Mouse (Mus musculus) midbrain, postnatal 0 days (tissue): ENCODE measurements at regions not wholly inside any gene's neighbourhood (a gene's known extent, or its start where the extent isn't known, plus 50 kb on each side); places are given as distances from the start of the nearest gene placed in this dataset.

Experiments used
- ATAC-seq: fragments of 200-750 bp; cut with Nextera tagmentation; 2 replicates; pipeline ENCODE4 v1.8.0; 2017; ENCODE audit warnings: moderate number of reproducible peaks, mild to moderate bottlenecking, moderate TSS enrichment, moderate library complexity; ENCODE audit not compliant: low FRiP score
- DNase-seq: peaks from one replicate; pipeline ENCODE4 v3.0.0-alpha.2; 2015; ENCODE audit warnings: low spot score
- H3K27ac ChIP-seq: fragments of 300-500 bp; sonication (generic); 2 replicates; pipeline ENCODE4 v1.5.1; 2014; ENCODE audit warnings: low read depth, mild to moderate bottlenecking, low read length, mixed read lengths
- H3K27me3 ChIP-seq: fragments of 300-500 bp; sonication (generic); 2 replicates; pipeline ENCODE4 v1.6.1; 2014; ENCODE audit warnings: low read length, control low read depth, mixed read lengths; ENCODE audit not compliant: insufficient read depth
- H3K36me3 ChIP-seq: fragments of 300-500 bp; sonication (generic); 2 replicates; pipeline ENCODE4 v1.6.1; 2014; ENCODE audit warnings: low read length, control low read depth, mixed read lengths; ENCODE audit not compliant: insufficient read depth
- H3K4me1 ChIP-seq: fragments of 300-500 bp; sonication (generic); 2 replicates; pipeline ENCODE4 v1.6.1; 2014; ENCODE audit warnings: mild to moderate bottlenecking, control low read depth, antibody characterized with exemption, low read length, mixed read lengths; ENCODE audit not compliant: insufficient read depth
- H3K4me2 ChIP-seq: fragments of 300-500 bp; sonication (generic); 2 replicates; pipeline ENCODE4 v1.6.1; 2014; ENCODE audit warnings: low read depth, mild to moderate bottlenecking, low read length, mixed read lengths; ENCODE audit not compliant: poor library complexity, severe bottlenecking
- H3K4me3 ChIP-seq: fragments of 300-500 bp; sonication (generic); 2 replicates; pipeline ENCODE4 v1.5.1; 2014; ENCODE audit warnings: low read depth, mild to moderate bottlenecking, low read length, moderate library complexity
- H3K9ac ChIP-seq: fragments of 300-500 bp; sonication (generic); replicated peaks from 2 replicates; pipeline ENCODE4 v1.6.1; 2014; ENCODE audit warnings: mild to moderate bottlenecking, low read length, moderate library complexity, mixed read lengths; ENCODE audit not compliant: poor library complexity, severe bottlenecking
- H3K9me3 ChIP-seq: fragments of 300-500 bp; sonication (generic); 2 replicates; pipeline ENCODE4 v1.6.1; 2016; ENCODE audit warnings: low read length, control low read depth
- CTCF ChIP-seq: IDR thresholded peaks from 2 replicates; pipeline ENCODE4 v1.5.1; 2016; ENCODE audit warnings: antibody characterized with exemption, mild to moderate bottlenecking
- WGBS: fragments of 180-500 bp; shearing (Covaris S2); extraction: QIAGEN DNeasy Blood & Tissue Kit; methylation state at CpG from one replicate; pipeline ENCODE4 v1.1.7; 2014; 5-methylcytosine and 5-hydroxymethylcytosine counted together

GRCm38 (mm10) chr14:68307973-68308660 lies 986.0 kb downstream of the Synb start:
- no peak for TF ChIP-seq CTCF

GRCm38 (mm10) chr14:68305166-68305565 lies 988.9 kb downstream of the Synb start:
- DNase-seq (no peak), ATAC-seq (no peak)
- no peaks in the 10 kb centered on the region for H3K9me3 ChIP-seq
- no peak for TF ChIP-seq CTCF
- no peaks in the 10 kb centered on the region for H3K36me3 ChIP-seq
- H3K4me2 ChIP-seq: no peak overlapping the region
- no peak overlapping the region for H3K9ac ChIP-seq
- 92% methylated on average over 8 of the region's 8 CpGs for WGBS
- no peaks in the 10 kb centered on the region for H3K27me3 ChIP-seq
- H3K27ac ChIP-seq: no peak overlapping the region
- H3K4me3 ChIP-seq: no peak overlapping the region
- no peaks in the 10 kb centered on the region for H3K4me1 ChIP-seq

More at GRCm38 (mm10) chr14:68307973-68308660, 986.0 kb downstream of the Synb start:
- Histone ChIP-seq H3K9ac (no peak overlapping the region), H3K27ac (no peak overlapping the region), H3K9me3 (no peaks in the 10 kb centered on the region), H3K4me1 (no peaks in the 10 kb centered on the region), H3K4me3 (no peak overlapping the region), H3K36me3 (no peaks in the 10 kb centered on the region), H3K4me2 (no peak overlapping the region), H3K27me3 (no peaks in the 10 kb centered on the region)
- WGBS: 93% methylated on average over 2 of the region's 2 CpGs
- ATAC-seq (no peak), DNase-seq (no peak)

- no peak overlapping the region for H3K27ac ChIP-seq
- H3K4me2 ChIP-seq: no peak overlapping the region
- no peaks in the 10 kb centered on the region for H3K9me3 ChIP-seq
- H3K4me3 ChIP-seq: no peak overlapping the region
- ATAC-seq: no peak
- H3K4me1 ChIP-seq: no peaks in the 10 kb centered on the region
- no peaks in the 10 kb centered on the region for H3K36me3 ChIP-seq
- no peak overlapping the region for H3K9ac ChIP-seq
- 65% methylated on average over 4 of the region's 4 CpGs for WGBS
- no peak for TF ChIP-seq CTCF
- no peaks in the 10 kb centered on the region for H3K27me3 ChIP-seq
- peak; percentile 6 for DNase-seq
These were observed 992.4 kb downstream of the Synb start for GRCm38 (mm10) chr14:68301710-68302109.

- no peaks in the 10 kb centered on the region for H3K36me3 ChIP-seq
- WGBS: 73% methylated on average over 3 of the region's 3 CpGs
- no peak for ATAC-seq
- H3K9ac ChIP-seq: no peak overlapping the region
- no peaks in the 10 kb centered on the region for H3K9me3 ChIP-seq
- no peak overlapping the region for H3K4me3 ChIP-seq
- no peaks in the 10 kb centered on the region for H3K4me1 ChIP-seq
- DNase-seq: no peak
- TF ChIP-seq CTCF: no peak
- H3K27me3 ChIP-seq: no peaks in the 10 kb centered on the region
- H3K4me2 ChIP-seq: no peak overlapping the region
- H3K27ac ChIP-seq: no peak overlapping the region
These were observed 1008.6 kb downstream of the Synb start for GRCm38 (mm10) chr14:68285546-68285945.

GRCm38 (mm10) chr14:68261436-68261835 lies 1032.7 kb downstream of the Synb start:
- WGBS: 59% methylated on average over 3 of the region's 3 CpGs
- H3K4me2 ChIP-seq: no peak overlapping the region
- no peak overlapping the region for H3K4me3 ChIP-seq
- DNase-seq (peak; percentile 20), ATAC-seq (no peak)
- H3K9ac ChIP-seq: no peak overlapping the region
- H3K27ac ChIP-seq: no peak overlapping the region
- H3K9me3 ChIP-seq: no peaks in the 10 kb centered on the region
- H3K4me1 ChIP-seq: no peaks in the 10 kb centered on the region; the same call in 1 of the 2 replicates
- H3K27me3 ChIP-seq: no peaks in the 10 kb centered on the region
- no peak for TF ChIP-seq CTCF
- no peaks in the 10 kb centered on the region for H3K36me3 ChIP-seq

- 89% methylated on average over 2 of the region's 2 CpGs for WGBS
- ATAC-seq (no peak), DNase-seq (no peak)
- no peak overlapping the region for H3K27ac ChIP-seq
- H3K4me1 ChIP-seq: no peaks in the 10 kb centered on the region
- no peak overlapping the region for H3K9ac ChIP-seq
- no peak for TF ChIP-seq CTCF
- no peaks in the 10 kb centered on the region for H3K36me3 ChIP-seq
- H3K9me3 ChIP-seq: no peaks in the 10 kb centered on the region
- H3K4me2 ChIP-seq: no peak overlapping the region
- no peak overlapping the region for H3K4me3 ChIP-seq
- no peaks in the 10 kb centered on the region for H3K27me3 ChIP-seq
These were observed 1047.1 kb downstream of the Synb start for GRCm38 (mm10) chr14:68246966-68247365.
